Mouse (Mus musculus) midbrain, embryonic 13.5 days (tissue): ENCODE results near the gene Prss32. TPM values are rescaled to one million over a fixed set of nuclear protein-coding genes. Genes with fewer than 3 reads are reported as not detected.

Experiments
- ATAC-seq: fragments of 200-750 bp; cut with Nextera tagmentation; 2 replicates; pipeline ENCODE4 v1.8.0; 2017; ENCODE audit warnings: mild to moderate bottlenecking, moderate TSS enrichment, moderate library complexity
- H3K27ac ChIP-seq: fragments of 300-500 bp; sonication (generic); 2 replicates; pipeline ENCODE4 v1.5.1; 2015; ENCODE audit warnings: inconsistent platforms, mild to moderate bottlenecking, moderate library complexity
- H3K27me3 ChIP-seq: fragments of 300-500 bp; sonication (generic); 2 replicates; pipeline ENCODE4 v1.6.1; 2015; ENCODE audit warnings: mild to moderate bottlenecking, inconsistent platforms
- H3K36me3 ChIP-seq: fragments of 300-500 bp; sonication (generic); 2 replicates; pipeline ENCODE4 v1.6.1; 2015; ENCODE audit warnings: mild to moderate bottlenecking, inconsistent platforms
- H3K4me1 ChIP-seq: fragments of 300-500 bp; sonication (generic); replicated peaks from 2 replicates; pipeline ENCODE4 v1.6.1; 2015; ENCODE audit warnings: inconsistent platforms
- H3K4me2 ChIP-seq: fragments of 300-500 bp; sonication (generic); replicated peaks from 2 replicates; pipeline ENCODE4 v1.6.1; 2015; ENCODE audit warnings: moderate library complexity, mild to moderate bottlenecking, inconsistent platforms
- H3K4me3 ChIP-seq: fragments of 300-500 bp; sonication (generic); replicated peaks from 2 replicates; pipeline ENCODE4 v1.5.1; 2015; ENCODE audit warnings: mild to moderate bottlenecking, inconsistent platforms
- H3K9ac ChIP-seq: fragments of 300-500 bp; sonication (generic); replicated peaks from 2 replicates; pipeline ENCODE4 v1.6.1; 2015; ENCODE audit warnings: mild to moderate bottlenecking, inconsistent platforms
- H3K9me3 ChIP-seq: fragments of 300-500 bp; sonication (generic); 2 replicates; pipeline ENCODE4 v1.6.1; 2016; ENCODE audit warnings: mild to moderate bottlenecking, inconsistent platforms
- WGBS: fragments of 180-500 bp; shearing (Covaris S2); methylation state at CpG from one replicate; pipeline ENCODE4 v1.1.7; 2015; 5-methylcytosine and 5-hydroxymethylcytosine counted together
- polyA plus RNA-seq: library from polyadenylated mRNA; unstranded; fragments of >200 nt; fragmentation: Nextera tagmentation; extraction: Ambion mirVana; gene quantifications from 2 replicates; pipeline ENCODE4 v1.2.1, GENCODE M21; 2015

The Prss32 gene
- polyA plus RNA-seq, 1 experiment from 2014 or later = not detected

- 60% methylated on average over 2 of the region's 2 CpGs for WGBS
- H3K27me3 ChIP-seq = 0 out of 2 replicates have a peak, but pooled peaks cover 3% of the 10 kb centered on the region
- H3K27ac ChIP-seq = no peak overlapping the region
- no peaks in the 10 kb centered on the region for H3K36me3 ChIP-seq
- H3K4me3 ChIP-seq = no peak overlapping the region
- ATAC-seq = no peak
- no peak overlapping the region for H3K4me2 ChIP-seq
- no peak overlapping the region for H3K9ac ChIP-seq
- H3K9me3 ChIP-seq = no peaks in the 10 kb centered on the region
- H3K4me1 ChIP-seq = no peaks in the 10 kb centered on the region
These were observed 6.4 kb downstream of the Prss32 start for GRCm38 (mm10) chr17:23850028-23850427.

GRCm38 (mm10) chr17:23850853-23851749, 7.4 kb downstream of the Prss32 start:
- Histone ChIP-seq H3K9me3 (no peaks in the 10 kb centered on the region), H3K9ac (no peak overlapping the region), H3K4me2 (no peak overlapping the region), H3K27me3 (0 out of 2 replicates have a peak, but pooled peaks cover 3% of the 10 kb centered on the region), H3K4me3 (no peak overlapping the region), H3K36me3 (no peaks in the 10 kb centered on the region), H3K27ac (no peak overlapping the region), H3K4me1 (no peaks in the 10 kb centered on the region)
- WGBS = 62% methylated on average over 18 of the region's 19 CpGs
- 0 out of 2 replicates have a peak, but pooled peaks have one; percentile 17 for ATAC-seq

DNA sequence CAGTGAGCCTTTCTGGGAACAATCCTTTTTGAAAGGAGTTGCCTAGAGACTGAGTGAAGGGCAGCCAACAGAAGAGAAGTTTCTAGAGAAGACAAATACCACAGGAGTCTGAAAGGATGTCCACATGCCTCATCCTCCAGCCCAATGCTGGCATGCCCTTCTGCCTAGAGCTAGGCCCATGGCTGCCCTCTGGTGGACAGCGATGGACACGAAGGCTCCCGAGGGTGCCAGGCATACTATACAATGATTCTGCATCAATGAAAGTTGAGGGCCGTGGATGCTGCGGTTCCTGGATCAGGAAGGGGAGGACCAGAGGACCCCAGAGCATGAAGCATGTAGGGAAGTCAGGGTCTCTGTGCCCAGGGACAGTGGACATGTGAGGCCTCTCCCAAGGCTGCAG, 9.6 kb downstream of the Prss32 start:
- H3K4me1 ChIP-seq = no peaks in the 10 kb centered on the region
- no peaks in the 10 kb centered on the region for H3K9me3 ChIP-seq
- H3K4me3 ChIP-seq = no peak overlapping the region
- H3K9ac ChIP-seq = no peak overlapping the region
- H3K4me2 ChIP-seq = no peak overlapping the region
- peak; percentile 55; the same call in 1 of the 2 replicates for ATAC-seq
- 36% methylated on average over 5 of the region's 5 CpGs for WGBS
- no peak overlapping the region for H3K27ac ChIP-seq
- no peaks in the 10 kb centered on the region for H3K36me3 ChIP-seq
- H3K27me3 ChIP-seq = 0 out of 2 replicates have a peak, but pooled peaks cover 1% of the 10 kb centered on the region

GRCm38 (mm10) chr17:23854229-23854765, 10.6 kb downstream of the Prss32 start:
- no peak overlapping the region for H3K9ac ChIP-seq
- WGBS = 86% methylated on average over 10 of the region's 10 CpGs
- H3K27ac ChIP-seq = no peak overlapping the region
- no peaks in the 10 kb centered on the region for H3K4me1 ChIP-seq
- no peak for ATAC-seq
- H3K36me3 ChIP-seq = no peaks in the 10 kb centered on the region
- H3K9me3 ChIP-seq = no peaks in the 10 kb centered on the region
- H3K4me3 ChIP-seq = no peak overlapping the region
- H3K4me2 ChIP-seq = no peak overlapping the region
- H3K27me3 ChIP-seq = no peaks in the 10 kb centered on the region

GRCm38 (mm10) chr17:23857193-23857592, 13.5 kb downstream of the Prss32 start:
- Histone ChIP-seq H3K4me1 (no peaks in the 10 kb centered on the region), H3K36me3 (no peaks in the 10 kb centered on the region), H3K27me3 (0 out of 2 replicates have a peak, but pooled peaks cover 6% of the 10 kb centered on the region), H3K9me3 (no peaks in the 10 kb centered on the region), H3K4me2 (no peak overlapping the region), H3K27ac (no peak overlapping the region), H3K4me3 (no peak overlapping the region), H3K9ac (no peak overlapping the region)
- ATAC-seq = no peak
- WGBS = 83% methylated on average over 6 of the region's 6 CpGs

- H3K36me3 ChIP-seq = no peaks in the 10 kb centered on the region
- H3K27me3 ChIP-seq = 0 out of 2 replicates have a peak, but pooled peaks cover 6% of the 10 kb centered on the region
- H3K4me2 ChIP-seq = no peak overlapping the region
- no peak overlapping the region for H3K27ac ChIP-seq
- H3K9me3 ChIP-seq = no peaks in the 10 kb centered on the region
- H3K9ac ChIP-seq = no peak overlapping the region
- H3K4me1 ChIP-seq = no peaks in the 10 kb centered on the region
- H3K4me3 ChIP-seq = no peak overlapping the region
- WGBS = 83% methylated on average over 2 of the region's 2 CpGs
- no peak for ATAC-seq
These were observed 14.3 kb downstream of the Prss32 start for GRCm38 (mm10) chr17:23857913-23858312.

- 84% methylated on average over 4 of the region's 4 CpGs for WGBS
- no peak for ATAC-seq
- Histone ChIP-seq H3K9ac (no peak overlapping the region), H3K27me3 (0 out of 2 replicates have a peak, but pooled peaks cover 6% of the 10 kb centered on the region), H3K4me3 (no peak overlapping the region), H3K4me2 (no peak overlapping the region), H3K4me1 (no peaks in the 10 kb centered on the region), H3K36me3 (no peaks in the 10 kb centered on the region), H3K27ac (no peak overlapping the region), H3K9me3 (no peaks in the 10 kb centered on the region)
These were observed 19.3 kb downstream of the Prss32 start for GRCm38 (mm10) chr17:23862926-23863325.

GRCm38 (mm10) chr17:23867756-23868155, 24.1 kb downstream of the Prss32 start, which contains the start of gene Prss21:
Prss21 (plus strand) TSS chr17:23868056.
- Histone ChIP-seq H3K27me3 (no peaks in the 10 kb centered on the region), H3K9ac (no peak within 1 kb of the TSS), H3K9me3 (no peaks in the 10 kb centered on the region), H3K4me1 (no peaks in the 10 kb centered on the region), H3K4me2 (no peak within 1 kb of the TSS), H3K27ac (no peak within 1 kb of the TSS), H3K36me3 (no peaks in the 10 kb centered on the region), H3K4me3 (no peak within 1 kb of the TSS)
- ATAC-seq = no peak
- 81% methylated on average over 15 of the region's 15 CpGs for WGBS

DNA sequence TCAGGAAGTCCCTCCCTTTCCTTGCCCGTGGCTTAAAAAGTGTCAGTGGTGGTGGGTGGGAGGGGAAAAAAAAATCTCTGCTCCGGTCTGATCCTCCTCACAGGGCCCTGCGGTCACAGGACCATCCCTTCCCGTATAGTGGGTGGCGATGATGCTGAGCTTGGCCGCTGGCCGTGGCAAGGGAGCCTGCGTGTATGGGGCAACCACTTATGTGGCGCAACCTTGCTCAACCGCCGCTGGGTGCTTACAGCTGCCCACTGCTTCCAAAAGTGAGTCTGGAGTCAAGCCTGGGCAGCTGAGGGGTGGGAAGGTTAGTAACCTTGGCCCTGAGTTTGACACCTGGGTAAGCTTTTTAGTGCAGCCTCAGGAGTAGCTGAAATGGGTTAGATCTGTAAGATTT, 24.9 kb downstream of the Prss32 start:
- H3K27ac ChIP-seq = no peak overlapping the region
- no peaks in the 10 kb centered on the region for H3K36me3 ChIP-seq
- no peaks in the 10 kb centered on the region for H3K9me3 ChIP-seq
- WGBS = 90% methylated on average over 11 of the region's 11 CpGs
- no peak overlapping the region for H3K4me3 ChIP-seq
- no peak for ATAC-seq
- H3K4me1 ChIP-seq = no peaks in the 10 kb centered on the region
- no peak overlapping the region for H3K4me2 ChIP-seq
- H3K27me3 ChIP-seq = no peaks in the 10 kb centered on the region
- no peak overlapping the region for H3K9ac ChIP-seq

DNA sequence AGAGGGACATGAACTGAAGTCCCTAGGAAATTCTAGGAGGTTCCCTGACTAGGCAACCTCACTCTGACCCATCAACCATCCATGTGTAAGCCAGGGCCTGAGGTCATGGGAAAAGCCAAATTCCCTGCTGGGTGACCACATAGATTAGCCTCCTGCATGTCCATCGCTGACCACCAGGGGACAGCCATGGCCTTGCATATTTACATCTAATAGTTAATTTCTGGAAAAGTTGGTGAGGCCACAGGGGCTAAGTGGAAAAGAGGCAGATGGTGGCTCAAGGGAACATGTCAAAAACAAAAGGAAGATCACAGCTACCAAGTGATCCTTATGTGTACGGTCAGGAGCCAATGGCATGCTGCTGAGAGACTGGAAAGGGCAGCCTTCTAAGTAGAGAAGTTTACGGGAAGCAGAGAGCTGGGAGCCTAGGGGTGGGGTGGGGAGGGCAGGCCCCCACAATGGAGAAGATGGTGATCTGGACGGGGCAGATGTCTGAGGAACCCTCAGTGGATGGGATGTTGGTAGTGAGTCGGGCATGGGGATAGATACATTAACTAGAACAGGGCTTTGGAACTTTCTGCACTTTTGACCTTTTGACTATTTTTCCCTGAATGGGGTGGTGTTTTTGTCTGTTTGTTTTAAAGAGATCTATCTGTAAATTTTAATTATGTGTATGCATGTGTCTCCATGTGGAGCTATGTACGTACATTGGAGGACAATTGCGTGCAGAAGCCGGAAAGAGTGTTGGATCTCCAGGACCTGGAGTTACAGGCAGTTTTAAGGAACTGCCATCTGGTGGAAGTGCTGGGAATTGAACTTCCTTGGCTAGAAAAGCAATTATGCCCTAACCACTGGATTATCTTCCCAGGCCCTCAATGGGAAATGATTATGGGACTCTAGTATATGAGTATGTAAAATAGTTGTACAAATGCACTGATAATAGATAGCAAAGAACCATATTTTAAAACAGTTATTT, 30.5 kb downstream of the Prss32 start:
- WGBS = 46% methylated on average over 8 of the region's 8 CpGs
- no peaks in the 10 kb centered on the region for H3K4me1 ChIP-seq
- no peak overlapping the region for H3K4me2 ChIP-seq
- no peaks in the 10 kb centered on the region for H3K27me3 ChIP-seq
- no peaks in the 10 kb centered on the region for H3K36me3 ChIP-seq
- H3K9ac ChIP-seq = no peak overlapping the region
- ATAC-seq = peak; percentile 37; the same call in 1 of the 2 replicates
- no peaks in the 10 kb centered on the region for H3K9me3 ChIP-seq
- H3K27ac ChIP-seq = no peak overlapping the region
- H3K4me3 ChIP-seq = no peak overlapping the region

DNA sequence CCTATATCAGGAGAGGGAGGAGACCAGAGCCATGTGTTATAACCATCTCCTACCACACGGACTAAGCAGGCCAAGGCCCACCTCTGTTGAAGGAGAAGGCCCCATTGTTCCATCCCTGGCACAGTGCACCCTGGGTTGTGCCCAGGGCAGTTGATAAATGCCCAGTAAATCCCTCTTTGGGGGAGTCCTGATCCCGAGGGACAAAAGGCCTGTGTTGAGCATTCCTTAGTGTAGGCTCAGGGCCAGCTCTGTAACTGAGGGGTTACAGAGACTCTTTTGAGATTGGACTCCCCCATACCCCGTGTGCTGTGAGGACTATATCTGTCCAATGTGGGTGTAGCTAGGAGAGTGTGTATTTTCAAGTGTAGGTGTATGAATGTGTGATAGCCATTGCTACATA, 33.1 kb downstream of the Prss32 start:
- H3K27me3 ChIP-seq = no peaks in the 10 kb centered on the region
- H3K4me1 ChIP-seq = no peaks in the 10 kb centered on the region
- H3K9me3 ChIP-seq = no peaks in the 10 kb centered on the region
- no peaks in the 10 kb centered on the region for H3K36me3 ChIP-seq
- no peak overlapping the region for H3K27ac ChIP-seq
- H3K4me3 ChIP-seq = no peak overlapping the region
- no peak overlapping the region for H3K4me2 ChIP-seq
- H3K9ac ChIP-seq = no peak overlapping the region
- 54% methylated on average over 3 of the region's 3 CpGs for WGBS
- peak; percentile 67; the same call in 1 of the 2 replicates for ATAC-seq
